Mouse (Mus musculus) heart, postnatal 14 days (tissue): ENCODE measurements around the gene S100pbp. TPM values are rescaled to one million over a fixed set of nuclear protein-coding genes. Genes with fewer than 3 reads are reported as not detected.
A peak's percentile ranks its signal among the peaks of the same experiment; 100 is the strongest.

Experiments
- DNase-seq, 2 experiments: peaks; one replicate each; pipeline ENCODE4 v3.0.0; 2021 to 2022
- intact Hi-C: fragments of 180-260 bp; cut with DNase I; formaldehyde crosslinking; loops from one replicate; pipeline ENCODE4 v1.15.1; 2025
- total RNA-seq, 2 experiments: library from RNA; stranded (reverse); gene quantifications; 2 replicates each; pipeline ENCODE4 v1.2.3; 2021

S100pbp gene
- total RNA-seq, 2 experiments from 2014 or later: 16.7 to 17.7 TPM

- intact Hi-C loops: no loop called here
- no peak for DNase-seq
Observed at GRCm38 (mm10) chr4:129221097-129222010, 31.8 kb upstream of the S100pbp start.

GRCm38 (mm10) chr4:129220376-129221089 lies 31.0 kb upstream of the S100pbp start:
- intact Hi-C loops: no loop called here
- no peak for DNase-seq

- intact Hi-C loops: loop anchor here (10.0 kb wide), 1 partner anchor 236 kb away; no protein-coding TSS in a partner anchor
- DNase-seq: no peak
Observed at GRCm38 (mm10) chr4:129219198-129219597, 29.7 kb upstream of the S100pbp start.

- intact Hi-C loops: loop anchor here (10.0 kb wide), 1 partner anchor 236 kb away; no protein-coding TSS in a partner anchor
Observed at GRCm38 (mm10) chr4:129218569-129219175, 29.1 kb upstream of the S100pbp start.

GRCm38 (mm10) chr4:129212486-129212885 lies 23.0 kb upstream of the S100pbp start:
- intact Hi-C loops: loop anchor here (10.0 kb wide), 1 partner anchor 242 kb away; no protein-coding TSS in a partner anchor
- peak in 1 of 2 experiments; percentile 25 for DNase-seq

More at GRCm38 (mm10) chr4:129218569-129219175, 29.1 kb upstream of the S100pbp start:
- no peak for DNase-seq

- intact Hi-C loops: loop anchor here (1.0 to 10.0 kb wide), 2 partner anchors 65 to 243 kb away; no protein-coding TSS in a partner anchor
- DNase-seq: peak; percentile 58 to 75
Observed at GRCm38 (mm10) chr4:129211461-129211860, 21.9 kb upstream of the S100pbp start.

GRCm38 (mm10) chr4:129209504-129209903 lies 20.0 kb upstream of the S100pbp start:
- DNase-seq: no peak
- intact Hi-C loops: no loop called here

GRCm38 (mm10) chr4:129206792-129207191 lies 17.3 kb upstream of the S100pbp start:
- DNase-seq: no peak
- intact Hi-C loops: loop anchor here (1.0 kb wide), 1 partner anchor 70 kb away; no protein-coding TSS in a partner anchor

GRCm38 (mm10) chr4:129204655-129205054 lies 15.1 kb upstream of the S100pbp start:
- intact Hi-C loops: no loop called here

GRCm38 (mm10) chr4:129197514-129197913 lies 8.0 kb upstream of the S100pbp start:
- no peak for DNase-seq
- intact Hi-C loops: no loop called here

More at GRCm38 (mm10) chr4:129204655-129205054, 15.1 kb upstream of the S100pbp start:
- no peak for DNase-seq

GRCm38 (mm10) chr4:129194280-129194679 lies 4.8 kb upstream of the S100pbp start:
- no peak for DNase-seq
- intact Hi-C loops: no loop called here

- DNase-seq: no peak
- intact Hi-C loops: no loop called here
Observed at GRCm38 (mm10) chr4:129191691-129192090, 2.2 kb upstream of the S100pbp start.

GRCm38 (mm10) chr4:129190538-129190937 lies 1.0 kb upstream of the S100pbp start:
- intact Hi-C loops: no loop called here
- peak; percentile 7 to 8 for DNase-seq

- peak; percentile 59 to 65 for DNase-seq
- intact Hi-C loops: no loop called here
Observed at GRCm38 (mm10) chr4:129188803-129189541, 555 bp downstream of the S100pbp start.

- DNase-seq: no peak
- intact Hi-C loops: no loop called here
Observed at GRCm38 (mm10) chr4:129188041-129188659, 1.4 kb downstream of the S100pbp start.

- no peak for DNase-seq
- intact Hi-C loops: loop anchor here (2.0 kb wide), 1 partner anchor 45 kb away; no protein-coding TSS in a partner anchor
Observed at GRCm38 (mm10) chr4:129179560-129179959, 10.0 kb downstream of the S100pbp start.

- intact Hi-C loops: no loop called here
- DNase-seq: no peak
Observed at GRCm38 (mm10) chr4:129172529-129172928, 17.0 kb downstream of the S100pbp start.

GRCm38 (mm10) chr4:129161581-129162255 lies 27.8 kb downstream of the S100pbp start:
- intact Hi-C loops: no loop called here
- DNase-seq: no peak

- DNase-seq: no peak
- intact Hi-C loops: no loop called here
Observed at GRCm38 (mm10) chr4:129161076-129161475, 28.5 kb downstream of the S100pbp start.
